20 mouse cellular contexts compared by ENCODE assay signal in the genomic region with DNA sequence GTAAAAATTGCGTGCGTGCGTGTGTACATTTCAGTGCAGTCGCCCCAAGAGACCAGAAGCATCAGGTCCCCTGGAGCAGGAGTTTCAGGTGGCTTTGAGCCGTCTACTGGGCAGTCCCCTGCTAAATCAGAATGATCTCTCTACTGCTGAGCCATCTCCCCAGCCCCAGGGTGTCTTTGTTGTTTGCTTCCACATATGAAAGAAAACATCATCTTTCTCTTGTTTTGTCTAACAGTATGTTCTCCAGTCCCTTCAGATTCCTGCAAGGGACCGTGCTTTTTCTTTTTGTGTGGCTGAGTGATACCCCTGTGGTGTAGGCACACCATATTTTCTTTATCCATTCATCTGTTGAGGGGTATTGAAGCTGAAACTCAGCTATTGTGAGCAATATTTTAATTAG. TPM values are rescaled to one million over a fixed set of nuclear protein-coding genes. Genes with fewer than 3 reads are reported as not detected.
"Had no signal": no experiment of that assay in that cellular context is flagged by ENCODE, and none has a peak within 500 bp of the region (broad histone marks: within the 10 kb centered on the region; RNA-seq: fewer than 3 reads in every experiment).

No protein-coding gene starts in this region.

- H3K4me2 ChIP-seq: limb, embryonic 13.5 days; liver, embryonic 12.5 days; liver, embryonic 15.5 days; midbrain, embryonic 12.5 days; midbrain, embryonic 15.5 days; neural tube, embryonic 12.5 days; neural tube, embryonic 15.5 days had no signal

- ATAC-seq: liver, embryonic 12.5 days; midbrain, embryonic 15.5 days had no signal

- H3K27me3 ChIP-seq: limb, embryonic 13.5 days; liver, embryonic 12.5 days; liver, embryonic 15.5 days; midbrain, embryonic 12.5 days; midbrain, embryonic 15.5 days; neural tube, embryonic 12.5 days; neural tube, embryonic 15.5 days had no signal

- H3K27ac ChIP-seq: limb, embryonic 13.5 days; liver, embryonic 12.5 days; liver, embryonic 15.5 days; macrophage; midbrain, embryonic 12.5 days; midbrain, embryonic 15.5 days; neural tube, embryonic 12.5 days; neural tube, embryonic 15.5 days; stomach, postnatal 0 days had no signal

- H3K4me1 ChIP-seq: liver, embryonic 12.5 days; liver, embryonic 15.5 days; neural tube, embryonic 12.5 days had no signal

- DNase-seq: kidney, adult 9 months; kidney, postnatal 14 days; kidney, postnatal 4 days; layer of hippocampus, adult 9-11 months; liver; lung, adult 2 months; right cerebral cortex, adult 18-20 months; right cerebral cortex, postnatal 14 days; thymus, postnatal 25 days had no signal

- H3K36me3 ChIP-seq: limb, embryonic 10.5 days; limb, embryonic 13.5 days; liver, embryonic 12.5 days; liver, embryonic 15.5 days; midbrain, embryonic 12.5 days; midbrain, embryonic 15.5 days; neural tube, embryonic 12.5 days; neural tube, embryonic 15.5 days had no signal

- H3K9me3 ChIP-seq: limb, embryonic 10.5 days; limb, embryonic 13.5 days; liver, embryonic 12.5 days; liver, embryonic 15.5 days; midbrain, embryonic 12.5 days; midbrain, embryonic 15.5 days; neural tube, embryonic 12.5 days; neural tube, embryonic 15.5 days had no signal

- H3K9ac ChIP-seq: limb, embryonic 13.5 days; liver, embryonic 12.5 days; liver, embryonic 15.5 days; midbrain, embryonic 12.5 days; midbrain, embryonic 15.5 days; neural tube, embryonic 12.5 days; neural tube, embryonic 15.5 days had no signal

- H3K4me3 ChIP-seq: limb, embryonic 10.5 days; limb, embryonic 13.5 days; liver, embryonic 12.5 days; liver, embryonic 15.5 days; midbrain, embryonic 12.5 days; midbrain, embryonic 15.5 days; neural tube, embryonic 12.5 days; neural tube, embryonic 15.5 days had no signal

RNA-seq across cellular contexts. Expression of a gene that starts 40.0 kb away (rescaled TPM):
- total RNA-seq: megakaryocyte, adult 5-6 weeks had no signal
- polyA plus RNA-seq: macrophage had no signal
